Mouse (Mus musculus) CH12.LX (cell line): ENCODE results near the gene Cwf19l1. TPM values are rescaled to one million over a fixed set of nuclear protein-coding genes. Genes with fewer than 3 reads are reported as not detected.
"Not testable (repeated sequence)": the region's sequence is repeated elsewhere in the genome, so short reads cannot be mapped to it uniquely, and the experiment has no call there.

Experiments
- DNase-seq: peaks from one replicate; pipeline ENCODE4 v3.0.0-alpha.2; 2013; ENCODE audit errors: extremely low read depth
- H3K27ac ChIP-seq: 2 replicates; pipeline ENCODE4 v1.5.1; 2012; ENCODE audit warnings: low read depth, mild to moderate bottlenecking, control low read depth, moderate library complexity; ENCODE audit not compliant: insufficient read depth
- H3K27me3 ChIP-seq: replicated peaks from 2 replicates; pipeline ENCODE3; 2012; ENCODE audit warnings: inconsistent platforms
- H3K36me3 ChIP-seq, 2 experiments: replicated peaks in 1 of 2; 2 replicates each; pipeline versions ENCODE3 to v1.6.1; 2012; ENCODE audit warnings: inconsistent platforms in 1 of 2, low read length in 1 of 2, mild to moderate bottlenecking in 1 of 2, mixed read lengths in 1 of 2, moderate library complexity in 1 of 2; ENCODE audit not compliant: control insufficient read depth in 1 of 2, insufficient read depth in 1 of 2
- H3K4me1 ChIP-seq, 2 experiments: 2 replicates each; pipeline ENCODE4 v1.6.1; 2012; ENCODE audit warnings: inconsistent platforms in 1 of 2, moderate library complexity in 1 of 2; ENCODE audit not compliant: insufficient read depth in 2 of 2, control insufficient read depth in 1 of 2
- H3K4me2 ChIP-seq: 2 replicates; pipeline ENCODE4 v1.6.1; 2012; ENCODE audit warnings: low read depth, mild to moderate bottlenecking, control low read depth; ENCODE audit not compliant: poor library complexity, insufficient read depth, severe bottlenecking
- H3K4me3 ChIP-seq, 3 experiments: fragments of 150-350 bp in 1 of 3; sonication (generic) in 1 of 3; replicated peaks in 1 of 3; 2 replicates each; pipeline versions ENCODE3 to v1.5.1; 2011 to 2012; ENCODE audit warnings: low read depth in 2 of 3, low read length in 2 of 3, mild to moderate bottlenecking in 2 of 3, moderate library complexity in 2 of 3, control low read depth in 1 of 3, improper control_type of control experiment in 1 of 3, inconsistent platforms in 1 of 3, mixed read lengths in 1 of 3; ENCODE audit not compliant: poor library complexity in 1 of 3
- H3K79me2 ChIP-seq: replicated peaks from 2 replicates; pipeline ENCODE4 v1.6.1; 2012; ENCODE audit warnings: mild to moderate bottlenecking, moderate library complexity; ENCODE audit not compliant: control insufficient read depth, poor library complexity, insufficient read depth, severe bottlenecking; ENCODE audit errors: extremely low read depth
- H3K9ac ChIP-seq: 2 replicates; pipeline ENCODE4 v1.6.1; 2012; ENCODE audit warnings: low read depth, mild to moderate bottlenecking, control low read depth, moderate library complexity; ENCODE audit not compliant: insufficient read depth
- H3K9me3 ChIP-seq: replicated peaks from 2 replicates; pipeline ENCODE3; 2012; ENCODE audit warnings: low read length, inconsistent platforms, mixed read lengths
- BHLHE40 ChIP-seq: IDR thresholded peaks from 2 replicates; pipeline ENCODE4 v1.6.1; 2011; ENCODE audit warnings: mild to moderate bottlenecking, low read depth, low read length, improper control_type of control experiment
- GABPA ChIP-seq: IDR thresholded peaks from 2 replicates; pipeline ENCODE4 v1.6.1; 2012; ENCODE audit warnings: low read depth, low read length, improper control_type of control experiment, inconsistent platforms; ENCODE audit not compliant: insufficient replicate concordance
- JUND ChIP-seq: conservative IDR thresholded peaks from 2 replicates; pipeline ENCODE4 v1.6.1; 2011; ENCODE audit warnings: low read depth, low read length, improper control_type of control experiment
- KAT2A ChIP-seq: IDR thresholded peaks from 2 replicates; pipeline ENCODE4 v1.6.1; 2012; ENCODE audit warnings: low read length, improper control_type of control experiment, inconsistent platforms; ENCODE audit not compliant: insufficient replicate concordance
- MYC ChIP-seq: IDR thresholded peaks from 2 replicates; pipeline ENCODE4 v1.6.1; 2011; ENCODE audit warnings: low read depth, mild to moderate bottlenecking, improper control_type of control experiment, low read length
- SMC3 ChIP-seq: IDR thresholded peaks from 2 replicates; pipeline ENCODE4 v1.6.1; 2011; ENCODE audit warnings: low read depth, low read length, improper control_type of control experiment
- UBTF ChIP-seq: IDR thresholded peaks from 2 replicates; pipeline ENCODE4 v1.6.1; 2012; ENCODE audit warnings: low read depth, mild to moderate bottlenecking, inconsistent platforms, low read length, improper control_type of control experiment, moderate library complexity
- ZC3H11A ChIP-seq: IDR thresholded peaks from 2 replicates; pipeline ENCODE4 v1.6.1; 2012; ENCODE audit warnings: low read depth, mild to moderate bottlenecking, inconsistent platforms, low read length, improper control_type of control experiment
- ZMIZ1 ChIP-seq: IDR thresholded peaks from 2 replicates; pipeline ENCODE4 v1.6.1; 2012; ENCODE audit warnings: low read depth, mild to moderate bottlenecking, inconsistent platforms, low read length, improper control_type of control experiment
- dilution Hi-C: fragments of 300-500 bp; cut with MboI; formaldehyde crosslinking; loops from 2 replicates; pipeline ENCODE4 v1.14.3; 2020; ENCODE audit warnings: low sequenced_read_pairs; ENCODE audit not compliant: extremely low pct_unique_long_range_greater_than_20kb, extremely low pct_ligation_motif_present
- in situ Hi-C: fragments of 300-500 bp; cut with MboI; formaldehyde crosslinking; loops from 3 replicates; pipeline ENCODE4 v1.14.3; 2019; ENCODE audit warnings: low sequenced_read_pairs, low pct_ligation_motif_present, low pct_unique_long_range_greater_than_20kb, mixed read lengths
- polyA plus RNA-seq: library from polyadenylated mRNA; unstranded; fragments of >175 nt; gene quantifications from 2 replicates; pipeline ENCODE4 v1.2.1, GENCODE M21; 2012; ENCODE audit warnings: low read depth; ENCODE audit not compliant: insufficient read length
- total RNA-seq, 2 experiments: library from RNA; depleted of rRNA; stranded (reverse); fragments of 300-350 nt in 1 of 2; fragments of >200 nt in 1 of 2; gene quantifications; 2 replicates each; pipeline ENCODE4 v1.2.3; 2012 to 2014

The Cwf19l1 gene
- total and polyA plus RNA-seq, 3 experiments = 11.0 to 45.9 (median 30.4) TPM

DNA sequence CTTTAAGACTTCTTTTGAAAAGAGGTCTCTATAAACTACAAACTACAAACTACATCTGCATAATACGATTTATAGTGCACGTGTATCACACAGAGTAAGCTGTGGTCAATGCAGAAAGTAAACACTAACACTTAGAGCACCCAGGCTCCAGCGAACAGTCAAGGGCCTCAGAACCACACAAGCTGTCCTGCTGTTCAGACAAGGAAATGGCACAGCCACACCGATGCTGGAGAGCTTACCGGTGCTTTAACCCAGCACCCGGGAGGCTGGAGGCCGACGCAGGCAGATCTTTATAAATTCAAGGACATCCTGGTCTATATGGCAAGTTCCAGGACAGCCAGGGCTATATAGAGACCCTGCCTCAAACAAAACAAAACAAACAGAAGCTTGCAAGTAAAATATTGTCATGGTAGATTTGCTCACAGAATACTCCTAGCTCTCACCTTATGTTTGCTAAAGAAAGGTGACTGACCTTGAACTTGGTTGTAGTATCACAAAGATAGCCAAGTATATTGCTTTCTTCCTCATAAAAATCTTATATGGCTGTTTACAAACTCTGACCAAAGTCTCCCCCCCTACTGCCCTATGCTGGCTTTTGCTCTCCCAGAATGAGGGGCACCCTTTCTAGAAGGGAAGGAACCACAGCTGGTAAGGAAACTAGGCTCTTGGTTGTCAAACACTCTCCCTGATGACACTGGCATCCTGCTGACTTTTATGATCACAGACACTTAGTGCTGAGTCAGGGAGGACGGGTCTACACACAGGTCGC lies 7.8 kb downstream of the Cwf19l1 start:
- in situ Hi-C loops = no loop called here
- Histone ChIP-seq H3K79me2 (no peaks in the 10 kb centered on the region), H3K9ac (no peak overlapping the region), H3K4me2 (no peak overlapping the region), H3K27me3 (no peaks in the 10 kb centered on the region), H3K27ac (no peak overlapping the region), H3K9me3 (no peaks in the 10 kb centered on the region), H3K36me3 (peaks cover 64 to 96% of the 10 kb centered on the region in 2 experiments), H3K4me1 (peaks cover 0 to 6% of the 10 kb centered on the region in 2 experiments; a peak in 1 of 4 replicates), H3K4me3 (no peak overlapping the region)
- dilution Hi-C loops = no loop called here
- TF ChIP-seq BHLHE40 (no peak), KAT2A (no peak)
- DNase-seq = no peak

DNA sequence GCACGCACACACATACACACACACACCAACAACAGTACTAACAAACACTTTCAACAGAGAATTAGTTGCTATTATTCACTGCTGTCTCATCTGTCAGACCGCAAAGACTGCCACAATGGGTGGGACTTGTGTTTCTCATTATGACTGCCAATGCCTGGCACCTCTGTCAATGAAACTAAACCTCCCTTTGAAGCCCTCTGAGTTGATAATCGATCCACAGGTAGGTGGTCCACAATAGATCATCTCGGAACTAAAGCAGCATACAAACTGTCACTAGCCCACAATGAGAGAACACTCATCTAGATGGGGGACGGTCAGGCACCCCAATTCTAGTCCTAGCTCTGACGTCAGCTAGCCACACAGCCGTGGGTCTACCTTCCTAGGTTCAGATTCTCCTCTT lies 14.5 kb downstream of the Cwf19l1 start:
- no peaks in the 10 kb centered on the region for H3K9me3 ChIP-seq
- H3K4me2 ChIP-seq = no peak overlapping the region
- H3K27me3 ChIP-seq = no peaks in the 10 kb centered on the region
- no peaks in the 10 kb centered on the region for H3K79me2 ChIP-seq
- no peak overlapping the region for H3K4me3 ChIP-seq
- dilution Hi-C loops (no loop called here), in situ Hi-C loops (no loop called here)
- TF ChIP-seq SMC3 = no peak
- no peak for TF ChIP-seq UBTF
- TF ChIP-seq MYC = no peak
- TF ChIP-seq JUND = no peak
- TF ChIP-seq GABPA = no peak
- no peak for TF ChIP-seq ZC3H11A
- no peak for TF ChIP-seq ZMIZ1
- no peak overlapping the region for H3K27ac ChIP-seq
- peaks cover 21 to 33% of the 10 kb centered on the region in 2 experiments for H3K4me1 ChIP-seq
- H3K9ac ChIP-seq = no peak overlapping the region
- no peak for DNase-seq
- peaks cover 64 to 83% of the 10 kb centered on the region in 2 experiments for H3K36me3 ChIP-seq

DNA sequence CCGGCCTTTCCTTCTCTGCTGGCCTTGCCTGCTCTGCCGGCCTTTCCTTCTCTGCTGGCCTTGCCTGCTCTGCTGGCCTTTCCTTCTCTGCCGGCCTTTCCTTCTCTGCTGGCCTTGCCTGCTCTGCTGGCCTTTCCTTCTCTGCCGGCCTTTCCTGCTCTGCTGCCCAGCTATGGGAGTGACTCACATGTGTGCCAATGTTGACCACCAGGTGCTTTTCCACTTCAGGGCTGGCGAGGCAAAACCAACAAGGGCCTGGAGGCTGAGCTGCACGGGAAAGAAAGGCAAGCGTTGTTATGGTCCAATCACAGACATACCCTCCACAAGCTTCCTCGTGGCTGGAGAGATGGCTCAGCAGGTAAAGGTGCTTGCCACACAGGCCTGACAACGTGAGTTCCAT lies 15.0 kb downstream of the Cwf19l1 start:
- H3K79me2 ChIP-seq, H3K27me3 ChIP-seq, H3K4me3 ChIP-seq, H3K27ac ChIP-seq, DNase-seq, dilution Hi-C loops, H3K9ac ChIP-seq, H3K9me3 ChIP-seq, H3K4me2 ChIP-seq, in situ Hi-C loops: not testable (repeated sequence)
- peaks cover 24 to 37% of the 10 kb centered on the region in 2 experiments for H3K4me1 ChIP-seq
- peaks cover 63 to 84% of the 10 kb centered on the region in 2 experiments for H3K36me3 ChIP-seq
